Mouse (Mus musculus) limb, embryonic 14.5 days (tissue): Measurements from ENCODE around the gene Gatad1. TPM values are rescaled to one million over a fixed set of nuclear protein-coding genes. Genes with fewer than 3 reads are reported as not detected.

Experiments
- ATAC-seq: fragments of 200-750 bp; cut with Nextera tagmentation; 2 replicates; pipeline ENCODE4 v1.8.0; 2017; ENCODE audit warnings: low read depth, moderate number of reproducible peaks, moderate TSS enrichment; ENCODE audit not compliant: low FRiP score
- DNase-seq: peaks from one replicate; pipeline ENCODE4 v3.0.0-alpha.2; 2015; ENCODE audit warnings: low spot score
- H3K27ac ChIP-seq: fragments of 300-500 bp; sonication (generic); replicated peaks from 2 replicates; pipeline ENCODE4 v1.5.1; 2014; ENCODE audit warnings: low read depth, mild to moderate bottlenecking, low read length, moderate library complexity, mixed read lengths
- H3K27me3 ChIP-seq: fragments of 300-500 bp; sonication (generic); 2 replicates; pipeline ENCODE4 v1.6.1; 2014; ENCODE audit warnings: low read length, mixed read lengths; ENCODE audit not compliant: control insufficient read depth, insufficient read depth
- H3K36me3 ChIP-seq: fragments of 300-500 bp; sonication (generic); 2 replicates; pipeline ENCODE4 v1.6.1; 2014; ENCODE audit warnings: mild to moderate bottlenecking, low read length, moderate library complexity, mixed read lengths; ENCODE audit not compliant: control insufficient read depth, insufficient read depth
- H3K4me1 ChIP-seq: fragments of 300-500 bp; sonication (generic); 2 replicates; pipeline ENCODE4 v1.6.1; 2014; ENCODE audit warnings: antibody characterized with exemption, low read length, mixed read lengths; ENCODE audit not compliant: control insufficient read depth, insufficient read depth
- H3K4me2 ChIP-seq: fragments of 300-500 bp; sonication (generic); replicated peaks from 2 replicates; pipeline ENCODE4 v1.6.1; 2014; ENCODE audit warnings: low read depth, mild to moderate bottlenecking, low read length, moderate library complexity; ENCODE audit not compliant: severe bottlenecking
- H3K4me3 ChIP-seq: fragments of 300-500 bp; sonication (generic); replicated peaks from 2 replicates; pipeline ENCODE4 v1.5.1; 2014; ENCODE audit warnings: low read length
- H3K9ac ChIP-seq: fragments of 300-500 bp; sonication (generic); 2 replicates; pipeline ENCODE4 v1.6.1; 2014; ENCODE audit warnings: mild to moderate bottlenecking, low read depth, low read length, moderate library complexity; ENCODE audit not compliant: severe bottlenecking
- H3K9me3 ChIP-seq: fragments of 300-500 bp; sonication (generic); 2 replicates; pipeline ENCODE4 v1.6.1; 2016; ENCODE audit warnings: low read length; ENCODE audit not compliant: control insufficient read depth
- POLR2A ChIP-seq: fragments of 200-500 bp; IDR thresholded peaks from 2 replicates; pipeline ENCODE4 v1.8.0; 2012; ENCODE audit warnings: inconsistent platforms, mild to moderate bottlenecking, moderate library complexity, borderline replicate concordance; ENCODE audit not compliant: insufficient read depth, insufficient read length; ENCODE audit errors: extremely low read depth
- WGBS: fragments of 180-500 bp; shearing (Covaris S2); extraction: QIAGEN DNeasy Blood & Tissue Kit; methylation state at CpG from one replicate; pipeline ENCODE4 v1.1.7; 2014; 5-methylcytosine and 5-hydroxymethylcytosine counted together
- polyA plus RNA-seq, 2 experiments: library from polyadenylated mRNA; depleted of rRNA in 1 of 2; stranded (reverse) in 1 of 2; unstranded in 1 of 2; fragments of >200 nt; fragmentation: Nextera tagmentation in 1 of 2; extraction: Ambion mirVana in 1 of 2; gene quantifications; 2 replicates each; pipeline versions ENCODE4 v1.2.1 to v1.2.3; 2012 to 2014

Gene Gatad1
- polyA plus RNA-seq, 2 experiments, result 60.5 to 66.8 TPM

DNA sequence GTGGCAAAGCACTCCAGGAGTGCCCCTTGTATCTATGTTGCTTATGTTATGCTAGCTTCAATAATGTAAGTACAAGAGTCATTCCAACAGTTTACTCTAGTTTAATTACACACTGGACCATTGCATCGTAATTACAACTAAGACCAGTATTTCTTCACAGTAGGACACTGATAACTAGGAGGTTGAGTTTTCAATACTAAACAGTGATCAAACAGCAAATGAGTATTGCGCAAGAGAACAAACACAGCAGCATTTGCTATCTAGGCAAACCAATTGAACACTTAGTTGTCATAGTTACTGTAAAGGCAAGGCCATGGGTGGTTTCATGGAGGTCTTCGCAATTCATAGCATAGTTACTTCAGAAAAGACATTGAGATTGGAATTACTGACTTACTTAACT is 34.3 kb upstream of the Gatad1 start:
- Histone ChIP-seq H3K27ac (no peak overlapping the region), H3K9me3 (no peaks in the 10 kb centered on the region), H3K9ac (no peak overlapping the region), H3K36me3 (peaks cover 30% of the 10 kb centered on the region), H3K4me2 (no peak overlapping the region), H3K4me1 (no peaks in the 10 kb centered on the region), H3K4me3 (no peak overlapping the region), H3K27me3 (no peaks in the 10 kb centered on the region)
- TF ChIP-seq POLR2A, result no peak
- 85% methylated on average over 3 of the region's 3 CpGs for WGBS
- ATAC-seq, result no peak
- no peak for DNase-seq

DNA sequence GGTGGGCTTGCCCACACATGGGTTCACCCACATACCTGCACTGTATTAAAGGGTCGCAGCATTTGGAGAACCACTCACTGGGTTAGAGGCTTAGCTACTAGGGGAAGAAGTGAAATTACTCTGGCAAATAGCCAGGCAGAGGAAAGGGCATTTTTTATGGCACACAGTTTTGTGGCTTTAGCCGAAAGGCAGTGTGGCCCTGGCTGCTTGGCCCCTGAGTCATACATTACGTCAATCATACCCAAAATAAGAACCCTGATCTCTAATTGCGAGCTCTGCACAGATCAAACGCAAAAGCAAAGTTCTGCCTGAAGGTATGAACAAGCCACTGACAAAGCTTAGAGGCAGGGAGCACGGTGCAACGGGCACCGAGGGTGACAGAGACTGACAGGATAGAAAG is 31.3 kb upstream of the Gatad1 start:
- no peak for TF ChIP-seq POLR2A
- WGBS, result 76% methylated on average over 8 of the region's 8 CpGs
- Histone ChIP-seq H3K9ac (no peak overlapping the region), H3K27ac (no peak overlapping the region), H3K4me1 (peaks cover 5% of the 10 kb centered on the region; the same call in 1 of the 2 replicates), H3K36me3 (peaks cover 24% of the 10 kb centered on the region), H3K4me2 (no peak overlapping the region), H3K4me3 (no peak overlapping the region), H3K9me3 (no peaks in the 10 kb centered on the region), H3K27me3 (no peaks in the 10 kb centered on the region)
- ATAC-seq, result no peak
- no peak for DNase-seq

DNA sequence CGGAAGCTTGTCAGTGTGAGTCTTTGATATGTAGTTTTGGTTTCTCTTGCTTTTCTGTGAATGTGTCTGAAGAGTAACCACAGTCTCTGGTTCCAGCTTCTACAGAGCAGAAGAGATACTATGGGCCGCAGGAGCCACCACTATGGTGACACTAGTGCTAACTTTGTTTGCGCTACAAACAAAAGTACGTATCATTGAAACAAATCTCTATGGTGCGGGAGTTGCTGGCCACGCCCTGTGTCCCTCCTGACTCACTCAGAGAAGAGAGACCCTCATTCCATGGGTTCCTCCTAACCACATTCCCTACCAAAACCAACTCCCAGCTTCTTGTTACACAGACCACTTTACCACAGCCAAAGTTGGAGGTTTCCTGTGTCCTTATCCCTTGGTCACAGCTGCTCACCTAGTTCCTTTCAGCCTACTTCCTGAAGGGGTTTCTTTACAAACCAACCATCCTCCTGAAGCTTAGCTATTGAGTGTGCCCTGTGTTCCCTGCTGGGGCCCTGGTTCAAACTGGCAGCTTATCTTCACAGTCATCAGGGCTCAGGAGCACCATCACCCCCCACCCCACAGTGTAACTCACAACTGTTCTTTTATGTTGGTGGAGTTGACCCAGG is 13.1 kb upstream of the Gatad1 start:
- H3K36me3 ChIP-seq, result no peaks in the 10 kb centered on the region
- H3K4me1 ChIP-seq, result peaks cover 12% of the 10 kb centered on the region
- no peaks in the 10 kb centered on the region for H3K27me3 ChIP-seq
- TF ChIP-seq POLR2A, result no peak
- no peak overlapping the region for H3K4me2 ChIP-seq
- DNase-seq (no peak), ATAC-seq (no peak)
- WGBS, result 89% methylated on average over 5 of the region's 6 CpGs
- H3K27ac ChIP-seq, result no peak overlapping the region
- no peak overlapping the region for H3K9ac ChIP-seq
- no peaks in the 10 kb centered on the region for H3K9me3 ChIP-seq
- H3K4me3 ChIP-seq, result no peak overlapping the region

DNA sequence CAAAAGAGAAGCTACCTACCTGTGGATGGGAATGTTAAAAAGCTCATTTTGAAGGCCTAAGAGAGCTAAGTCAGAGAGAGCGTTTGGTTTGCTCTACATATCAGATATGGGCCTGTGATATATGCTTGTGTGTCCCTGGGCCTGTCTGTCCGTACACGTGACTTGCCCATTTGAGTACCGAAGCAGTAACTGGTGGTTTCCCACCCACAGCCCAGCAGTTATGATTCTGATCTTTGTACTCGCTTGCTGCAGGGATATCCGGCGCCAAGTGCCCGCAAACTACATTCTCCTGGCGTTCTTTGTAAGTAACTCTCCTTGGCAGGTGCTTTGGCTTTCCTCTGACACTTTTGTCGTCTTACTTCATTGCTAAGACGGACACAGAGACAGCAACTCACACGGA is 9.6 kb upstream of the Gatad1 start:
- TF ChIP-seq POLR2A, result no peak
- Histone ChIP-seq H3K9ac (peak overlapping the region; percentile 21; the same call in 1 of the 2 replicates), H3K4me2 (no peak overlapping the region), H3K4me1 (peaks cover 12% of the 10 kb centered on the region), H3K27me3 (no peaks in the 10 kb centered on the region), H3K9me3 (no peaks in the 10 kb centered on the region), H3K4me3 (no peak overlapping the region), H3K36me3 (no peaks in the 10 kb centered on the region), H3K27ac (no peak overlapping the region; the same call in 1 of the 2 replicates)
- DNase-seq, result no peak
- ATAC-seq, result no peak
- 57% methylated on average over 12 of the region's 12 CpGs for WGBS

DNA sequence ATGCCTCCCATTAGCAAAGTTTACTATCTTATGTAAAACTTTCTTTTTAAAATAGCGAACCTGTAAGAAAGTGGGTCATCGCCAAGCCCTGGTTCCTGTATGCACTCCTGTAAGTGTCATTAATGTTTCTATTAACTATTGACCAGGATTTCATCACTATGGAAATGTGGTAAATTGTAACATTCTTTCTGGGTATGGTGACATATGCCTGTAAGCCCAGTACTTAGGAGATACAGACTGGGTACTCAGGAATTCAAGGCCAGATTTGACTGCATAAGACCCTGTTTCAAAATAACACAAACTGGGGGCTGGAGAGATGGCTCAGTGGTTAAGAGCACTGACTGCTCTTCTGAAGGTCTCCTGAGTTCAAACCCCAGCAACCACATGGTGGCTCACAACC is 8.2 kb upstream of the Gatad1 start:
- Histone ChIP-seq H3K9me3 (no peaks in the 10 kb centered on the region), H3K4me2 (no peak overlapping the region), H3K27me3 (no peaks in the 10 kb centered on the region), H3K9ac (no peak overlapping the region), H3K4me1 (peaks cover 12% of the 10 kb centered on the region), H3K27ac (no peak overlapping the region), H3K4me3 (no peak overlapping the region), H3K36me3 (no peaks in the 10 kb centered on the region)
- WGBS, result 90% methylated on average over 2 of the region's 2 CpGs
- ATAC-seq (no peak), DNase-seq (no peak)
- TF ChIP-seq POLR2A, result no peak
